16 mouse cellular contexts compared by ENCODE assay signal in the genomic region with DNA sequence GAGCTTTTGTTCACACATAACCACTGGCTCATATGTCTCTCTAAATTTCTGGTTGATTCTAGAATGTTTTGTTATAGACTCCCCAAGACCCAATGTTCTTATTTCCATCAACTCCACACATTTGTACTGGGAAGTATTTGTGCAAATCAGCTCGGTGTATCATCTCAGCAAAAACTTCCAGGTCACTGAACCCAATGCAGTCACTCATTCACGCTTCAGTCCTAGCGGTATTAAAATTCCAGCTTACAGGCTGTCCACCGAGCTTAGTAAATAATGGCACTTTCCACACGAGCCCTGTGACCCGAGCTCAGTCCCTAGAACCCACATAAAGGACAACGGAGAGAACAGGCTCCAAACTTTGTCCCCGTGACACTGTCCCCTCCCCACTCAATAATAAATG.
"Had no signal": no experiment of that assay in that cellular context is flagged by ENCODE, and none has a peak within 500 bp of the region (broad histone marks: within the 10 kb centered on the region; RNA-seq: fewer than 3 reads in every experiment).

No protein-coding gene starts in this region.

- H3K27me3 ChIP-seq: lung, embryonic 15.5 days; megakaryocyte, embryonic 14.5 days; midbrain, embryonic 13.5 days; midbrain, embryonic 15.5 days; neural tube, embryonic 12.5 days; stomach, embryonic 15.5 days had no signal

- H3K4me2 ChIP-seq: lung, embryonic 15.5 days; midbrain, embryonic 11.5 days; midbrain, embryonic 13.5 days; midbrain, embryonic 15.5 days; neural tube, embryonic 12.5 days; stomach, embryonic 15.5 days had no signal

- DNase-seq: lung, adult 2 months; lung, postnatal 14 days; lung, postnatal 36 days; thymus, adult 2 months; thymus, postnatal 25 days; thymus, postnatal 4 days had no signal

- H3K36me3 ChIP-seq: lung, embryonic 15.5 days; midbrain, embryonic 13.5 days; midbrain, embryonic 15.5 days; neural tube, embryonic 12.5 days; stomach, embryonic 15.5 days had no signal

- H3K9ac ChIP-seq: lung, embryonic 15.5 days; midbrain, embryonic 13.5 days; midbrain, embryonic 15.5 days; neural tube, embryonic 12.5 days; stomach, embryonic 15.5 days had no signal

- H3K27ac ChIP-seq: lung, embryonic 15.5 days; macrophage; midbrain, embryonic 13.5 days; midbrain, embryonic 15.5 days; neural tube, embryonic 12.5 days; stomach, embryonic 15.5 days; stomach, postnatal 0 days had no signal

- H3K9me3 ChIP-seq: lung, embryonic 15.5 days; megakaryocyte, embryonic 14.5 days; midbrain, embryonic 13.5 days; midbrain, embryonic 15.5 days; neural tube, embryonic 12.5 days; stomach, embryonic 15.5 days had no signal

- ATAC-seq: lung, postnatal 0 days; midbrain, embryonic 13.5 days; midbrain, embryonic 15.5 days had no signal

- H3K4me3 ChIP-seq: lung, embryonic 15.5 days; megakaryocyte, embryonic 14.5 days; midbrain, embryonic 13.5 days; midbrain, embryonic 15.5 days; neural tube, embryonic 12.5 days; stomach, embryonic 15.5 days had no signal
